Mouse (Mus musculus) ES-E14 (cell line): ENCODE data around the gene Jmjd6. TPM values are rescaled to one million over a fixed set of nuclear protein-coding genes. Genes with fewer than 3 reads are reported as not detected.
A peak's percentile ranks its signal among the peaks of the same experiment; 100 is the strongest.

Source experiments
- DNase-seq: peaks from one replicate; pipeline ENCODE4 v3.0.0-alpha.2; 2013; ENCODE audit warnings: low read depth, low spot score
- H3K27ac ChIP-seq: 2 replicates; pipeline ENCODE4 v1.5.1; 2012; ENCODE audit warnings: low read depth, mild to moderate bottlenecking, low read length, moderate library complexity, mixed read lengths; ENCODE audit not compliant: poor library complexity, insufficient read depth, severe bottlenecking
- H3K36me3 ChIP-seq: 2 replicates; pipeline ENCODE4 v1.6.1; 2012; ENCODE audit warnings: mild to moderate bottlenecking, low read length, moderate library complexity, mixed read lengths; ENCODE audit not compliant: control insufficient read depth, poor library complexity, insufficient read depth, severe bottlenecking
- H3K4me1 ChIP-seq, 2 experiments: fragments of 150-350 bp in 1 of 2; sonication (generic) in 1 of 2; 2 replicates each; pipeline ENCODE4 v1.6.1; 2012; ENCODE audit warnings: low read length in 2 of 2, mild to moderate bottlenecking in 1 of 2, mixed read lengths in 1 of 2; ENCODE audit not compliant: control insufficient read depth in 2 of 2, insufficient read depth in 2 of 2, poor library complexity in 1 of 2
- H3K4me3 ChIP-seq, 2 experiments: fragments of 150-350 bp in 1 of 2; sonication (generic) in 1 of 2; 2 replicates each; pipeline ENCODE4 v1.5.1; 2012; ENCODE audit warnings: low read length in 2 of 2, low read depth in 1 of 2, mild to moderate bottlenecking in 1 of 2, mixed read lengths in 1 of 2; ENCODE audit not compliant: insufficient read depth in 1 of 2, poor library complexity in 1 of 2, severe bottlenecking in 1 of 2
- H3K9ac ChIP-seq: 2 replicates; pipeline ENCODE4 v1.6.1; 2012; ENCODE audit warnings: low read depth, mild to moderate bottlenecking, low read length, mixed read lengths; ENCODE audit not compliant: poor library complexity, insufficient read depth, severe bottlenecking
- H3K9me3 ChIP-seq: fragments of 150-350 bp; sonication (generic); 2 replicates; pipeline ENCODE4 v1.6.1; 2012; ENCODE audit warnings: low read depth, mild to moderate bottlenecking, low read length; ENCODE audit not compliant: control insufficient read depth, insufficient read depth
- CHD2 ChIP-seq: IDR thresholded peaks from 2 replicates; pipeline ENCODE4 v1.6.1; 2014; ENCODE audit warnings: mild to moderate bottlenecking, low read depth, low read length, inconsistent platforms
- HCFC1 ChIP-seq: IDR thresholded peaks from 2 replicates; pipeline ENCODE4 v1.6.1; 2012; ENCODE audit warnings: low read length, inconsistent platforms, borderline replicate concordance; ENCODE audit not compliant: insufficient read depth
- MAFK ChIP-seq: IDR thresholded peaks from 2 replicates; pipeline ENCODE4 v1.6.1; 2014; ENCODE audit warnings: mild to moderate bottlenecking, low read depth, low read length, inconsistent platforms; ENCODE audit not compliant: insufficient read depth
- ZC3H11A ChIP-seq: IDR thresholded peaks from 2 replicates; pipeline ENCODE4 v1.6.1; 2012; ENCODE audit warnings: low read depth, mild to moderate bottlenecking, inconsistent platforms, low read length, borderline replicate concordance
- ZNF384 ChIP-seq: IDR thresholded peaks from 2 replicates; pipeline ENCODE4 v1.6.1; 2012; ENCODE audit warnings: low read depth, low read length, inconsistent platforms
- in situ Hi-C, 2 experiments: fragments of 600-800 bp; cut with MboI; formaldehyde crosslinking; loops; one replicate each; pipeline ENCODE4 v1.15.1; 2025; ENCODE audit warnings: low sequenced_read_pairs in 2 of 2, inconsistent platforms in 1 of 2; ENCODE audit not compliant: unreplicated experiment in 2 of 2
- total RNA-seq: library from RNA; depleted of rRNA; stranded (reverse); fragments of 300-350 nt; gene quantifications from 2 replicates; pipeline ENCODE4 v1.2.3, GENCODE M21; 2012

The Jmjd6 gene
- total RNA-seq, 1 experiment: 78.1 TPM

- in situ Hi-C loops: no loop called here
- no peak overlapping the region for H3K27ac ChIP-seq
- H3K4me3 ChIP-seq: no peak overlapping the region
- TF ChIP-seq ZNF384: no peak
- TF ChIP-seq CHD2: no peak
- TF ChIP-seq MAFK: no peak
- no peak for TF ChIP-seq ZC3H11A
- no peak for TF ChIP-seq HCFC1
- H3K9ac ChIP-seq: no peak overlapping the region
- no peaks in the 10 kb centered on the region for H3K9me3 ChIP-seq
- DNase-seq: no peak
- H3K4me1 ChIP-seq: peaks cover 0 to 20% of the 10 kb centered on the region in 2 experiments; a peak in 3 of 4 replicates
- H3K36me3 ChIP-seq: no peaks in the 10 kb centered on the region
These were observed 39.2 kb upstream of the Jmjd6 start for GRCm38 (mm10) chr11:116882446-116882845.

- no peak for TF ChIP-seq MAFK
- peaks cover 0 to 14% of the 10 kb centered on the region in 2 experiments; a peak in 3 of 4 replicates for H3K4me1 ChIP-seq
- in situ Hi-C loops: no loop called here
- no peak for DNase-seq
- H3K9me3 ChIP-seq: no peaks in the 10 kb centered on the region
- no peak overlapping the region for H3K9ac ChIP-seq
- H3K4me3 ChIP-seq: no peak overlapping the region
- no peaks in the 10 kb centered on the region for H3K36me3 ChIP-seq
- no peak overlapping the region; the same call in 1 of the 2 replicates for H3K27ac ChIP-seq
These were observed 38.2 kb upstream of the Jmjd6 start for GRCm38 (mm10) chr11:116881440-116881839.

DNA sequence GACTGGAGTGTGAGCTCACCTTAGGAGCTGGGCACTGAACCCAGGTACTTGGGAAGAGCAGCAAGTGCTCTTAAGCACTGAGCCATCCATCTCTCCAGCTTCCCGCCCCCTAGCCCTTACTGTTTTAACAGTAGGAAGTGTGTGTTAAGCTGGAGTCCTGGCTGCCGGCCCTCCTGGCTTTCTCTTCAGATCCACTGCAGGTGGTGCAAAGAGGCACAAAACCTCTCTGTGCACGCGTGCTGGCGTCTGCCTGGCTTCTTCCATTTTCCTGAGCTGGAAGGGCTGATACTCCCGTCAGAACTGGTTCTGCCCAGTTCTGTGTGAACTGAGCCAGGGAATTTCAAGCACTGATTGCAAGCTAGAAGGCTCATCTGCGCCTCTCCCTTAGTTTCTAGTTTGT, 37.6 kb upstream of the Jmjd6 start:
- in situ Hi-C loops: no loop called here
- H3K4me3 ChIP-seq: no peak overlapping the region
- H3K9me3 ChIP-seq: no peaks in the 10 kb centered on the region
- peaks cover 0 to 12% of the 10 kb centered on the region in 2 experiments; a peak in 3 of 4 replicates for H3K4me1 ChIP-seq
- H3K9ac ChIP-seq: no peak overlapping the region; the same call in 1 of the 2 replicates
- H3K36me3 ChIP-seq: no peaks in the 10 kb centered on the region
- TF ChIP-seq ZC3H11A: no peak
- no peak for TF ChIP-seq MAFK
- no peak for TF ChIP-seq CHD2
- no peak for TF ChIP-seq HCFC1
- no peak for TF ChIP-seq ZNF384
- H3K27ac ChIP-seq: peak overlapping the region; percentile 59; the same call in 1 of the 2 replicates
- DNase-seq: no peak

DNA sequence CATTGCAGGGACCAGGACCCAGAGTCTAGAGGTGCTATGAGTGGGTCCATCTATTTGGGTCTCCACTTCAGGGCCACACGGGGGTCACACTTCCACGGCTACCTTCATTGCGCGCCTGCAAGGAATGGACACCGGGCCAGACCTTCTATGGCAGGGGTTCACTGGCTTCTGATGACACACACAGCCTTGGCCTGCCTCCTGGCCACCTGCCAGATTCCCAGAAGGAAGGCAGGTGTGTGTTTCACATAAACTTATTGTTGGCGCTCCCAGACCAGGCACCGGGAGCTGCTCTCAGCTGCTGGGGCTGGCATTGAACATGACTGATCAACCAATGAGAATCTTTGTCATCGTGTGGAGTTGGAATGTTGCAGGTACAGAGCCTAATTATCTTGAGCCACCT, 35.2 kb upstream of the Jmjd6 start:
- DNase-seq: no peak
- in situ Hi-C loops: no loop called here

GRCm38 (mm10) chr11:116873987-116874386, 30.7 kb upstream of the Jmjd6 start:
- DNase-seq: no peak
- Histone ChIP-seq H3K36me3 (peaks cover 4% of the 10 kb centered on the region; the same call in 1 of the 2 replicates), H3K4me3 (no peak overlapping the region), H3K9me3 (no peaks in the 10 kb centered on the region), H3K9ac (no peak overlapping the region), H3K4me1 (peaks cover 0 to 2% of the 10 kb centered on the region in 2 experiments; a peak in 1 of 4 replicates), H3K27ac (no peak overlapping the region)
- in situ Hi-C loops: no loop called here
- no peak for TF ChIP-seq HCFC1
- TF ChIP-seq ZNF384: no peak
- no peak for TF ChIP-seq MAFK
- TF ChIP-seq CHD2: no peak
- no peak for TF ChIP-seq ZC3H11A

More for the DNA sequence above, 35.2 kb upstream of the Jmjd6 start:
- TF ChIP-seq HCFC1: no peak
- no peak for TF ChIP-seq CHD2
- TF ChIP-seq ZNF384: no peak
- TF ChIP-seq MAFK: no peak
- TF ChIP-seq ZC3H11A: no peak
- Histone ChIP-seq H3K4me3 (no peak overlapping the region), H3K9me3 (no peaks in the 10 kb centered on the region), H3K27ac (no peak overlapping the region), H3K4me1 (peaks cover 0 to 12% of the 10 kb centered on the region in 2 experiments; a peak in 2 of 4 replicates), H3K36me3 (peaks cover 4% of the 10 kb centered on the region; the same call in 1 of the 2 replicates), H3K9ac (no peak overlapping the region)
